Mouse (Mus musculus): ENCODE measurements around the gene Ccdc172. TPM values are rescaled to one million over a fixed set of nuclear protein-coding genes. Genes with fewer than 3 reads are reported as not detected.

Ccdc172 gene
- polyA plus RNA-seq, 1 experiment = not detected

DNA sequence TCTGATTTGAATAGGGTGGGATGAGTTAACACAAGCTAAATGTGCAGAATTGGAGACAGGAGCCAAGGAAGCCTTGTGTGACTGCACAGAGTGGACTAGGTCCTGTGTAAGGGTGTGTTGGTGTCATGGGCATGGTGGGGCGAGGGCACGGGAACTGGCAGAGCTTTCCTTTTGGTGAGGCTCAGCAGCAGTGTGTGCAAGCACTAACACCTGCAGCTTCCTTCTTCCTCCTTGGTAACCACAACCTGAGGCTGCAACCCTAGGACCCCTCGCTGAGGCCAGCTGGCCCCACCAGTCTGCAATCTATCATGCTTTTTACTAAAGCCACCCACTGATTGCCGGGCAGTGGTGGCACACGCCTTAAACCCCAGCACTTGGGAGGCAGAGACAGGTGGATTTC lies 28.6 kb downstream of the Ccdc172 start:
- Histone ChIP-seq H3K4me3 (ENCODE audit: insufficient read depth, low read depth, low read length) (no peak overlapping the region), H3K27ac (replicated peaks; ENCODE audit: low read depth, low read length) (no peak overlapping the region), H3K4me1 (ENCODE audit: control insufficient read depth, insufficient read depth, insufficient read length, low read length) (no peaks in the 10 kb centered on the region)

DNA sequence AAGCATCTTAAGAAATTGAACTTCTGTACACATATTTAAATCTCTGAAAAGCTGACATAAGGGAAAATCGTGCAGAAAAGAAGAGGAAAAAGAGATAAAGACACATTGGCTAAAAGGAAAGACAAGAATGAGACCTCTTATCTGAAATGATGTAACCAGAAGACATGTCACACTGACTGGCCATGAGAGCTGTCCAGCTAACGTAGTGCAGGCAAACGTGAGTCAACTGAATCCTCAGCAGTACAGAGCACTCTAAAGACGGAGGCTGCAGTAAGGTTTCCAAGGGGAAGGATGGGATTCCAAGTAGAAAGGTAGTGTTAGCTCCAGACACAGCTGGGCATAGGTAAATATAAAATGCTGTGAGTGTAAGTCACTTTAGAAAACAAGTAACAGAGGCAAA lies 36.6 kb downstream of the Ccdc172 start:
- Histone ChIP-seq H3K27ac (replicated peaks; ENCODE audit: low read depth, low read length) (no peak overlapping the region), H3K4me1 (ENCODE audit: control insufficient read depth, insufficient read depth, insufficient read length, low read length) (peaks cover 4% of the 10 kb centered on the region; the same call in 1 of the 2 replicates), H3K4me3 (ENCODE audit: insufficient read depth, low read depth, low read length) (no peak overlapping the region)

DNA sequence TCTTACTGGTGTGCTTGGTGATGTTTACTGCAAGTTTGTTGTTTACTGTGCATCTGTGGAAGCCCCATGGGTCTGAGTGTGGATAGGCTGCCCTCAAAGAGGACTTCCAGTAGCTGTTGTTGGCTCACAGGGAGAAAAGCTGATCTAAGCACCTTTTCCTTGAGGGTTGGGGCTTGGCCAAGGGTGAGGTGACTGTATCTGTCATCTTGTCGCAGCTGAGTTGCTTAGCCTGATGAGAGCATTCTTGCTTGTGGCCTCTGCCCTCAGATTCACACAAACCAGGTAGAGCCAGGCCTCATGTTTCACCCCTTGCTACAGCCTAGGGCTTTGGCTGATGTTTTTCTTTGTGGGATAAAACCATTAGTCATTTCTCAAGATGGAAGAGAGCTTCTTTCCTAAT lies 38.7 kb downstream of the Ccdc172 start:
- Histone ChIP-seq H3K4me1 (ENCODE audit: control insufficient read depth, insufficient read depth, insufficient read length, low read length) (peaks cover 4% of the 10 kb centered on the region; the same call in 1 of the 2 replicates), H3K27ac (replicated peaks; ENCODE audit: low read depth, low read length) (no peak overlapping the region)

DNA sequence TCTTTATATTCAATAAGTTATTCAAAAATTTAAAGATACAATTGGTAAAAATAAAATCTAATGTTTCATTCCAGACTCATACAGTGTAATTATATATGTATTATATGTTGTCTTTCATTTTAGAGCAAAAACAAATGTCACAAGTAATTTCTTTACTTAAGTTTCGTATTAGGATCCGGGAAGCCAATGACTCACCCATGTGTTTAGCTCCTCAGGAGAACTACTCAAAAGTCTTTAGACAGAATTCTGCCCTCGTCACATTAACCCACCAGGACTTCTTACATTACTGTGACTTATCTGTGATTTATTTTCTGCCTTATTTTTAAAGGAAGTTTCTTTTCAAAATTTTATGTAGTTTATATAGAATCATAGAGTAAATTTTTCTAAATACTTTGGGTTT lies 39.1 kb downstream of the Ccdc172 start:
- peaks cover 2% of the 10 kb centered on the region; the same call in 1 of the 2 replicates for H3K4me1 ChIP-seq (ENCODE audit: control insufficient read depth, insufficient read depth, insufficient read length, low read length)
- no peak overlapping the region for H3K27ac ChIP-seq (replicated peaks; ENCODE audit: low read depth, low read length)
- H3K4me3 ChIP-seq (ENCODE audit: insufficient read depth, low read depth, low read length) = no peak overlapping the region

More for the DNA sequence above, 38.7 kb downstream of the Ccdc172 start:
- H3K4me3 ChIP-seq (ENCODE audit: insufficient read depth, low read depth, low read length) = no peak overlapping the region

DNA sequence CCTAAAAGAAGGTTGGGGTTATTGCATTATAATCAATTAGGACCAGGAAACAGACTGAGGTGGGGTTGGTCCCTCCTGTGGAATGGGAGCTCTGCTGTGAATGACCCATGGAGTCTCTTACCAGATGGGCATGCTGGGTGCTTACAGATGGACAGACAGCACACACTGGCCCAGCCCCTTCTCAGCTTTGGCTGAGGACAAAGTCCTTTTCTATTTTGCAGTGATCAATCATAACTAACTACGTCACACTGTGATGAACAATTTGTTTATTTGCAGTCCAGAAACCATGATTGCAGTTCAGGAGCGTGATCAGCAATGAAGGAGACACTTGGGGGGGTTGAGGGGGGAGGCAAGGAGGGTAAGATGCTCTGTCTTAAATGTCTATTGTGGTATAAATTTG lies 43.2 kb downstream of the Ccdc172 start:
- Histone ChIP-seq H3K4me1 (ENCODE audit: control insufficient read depth, insufficient read depth, insufficient read length, low read length) (no peaks in the 10 kb centered on the region), H3K27ac (replicated peaks; ENCODE audit: low read depth, low read length) (no peak overlapping the region), H3K4me3 (ENCODE audit: insufficient read depth, low read depth, low read length) (no peak overlapping the region)

DNA sequence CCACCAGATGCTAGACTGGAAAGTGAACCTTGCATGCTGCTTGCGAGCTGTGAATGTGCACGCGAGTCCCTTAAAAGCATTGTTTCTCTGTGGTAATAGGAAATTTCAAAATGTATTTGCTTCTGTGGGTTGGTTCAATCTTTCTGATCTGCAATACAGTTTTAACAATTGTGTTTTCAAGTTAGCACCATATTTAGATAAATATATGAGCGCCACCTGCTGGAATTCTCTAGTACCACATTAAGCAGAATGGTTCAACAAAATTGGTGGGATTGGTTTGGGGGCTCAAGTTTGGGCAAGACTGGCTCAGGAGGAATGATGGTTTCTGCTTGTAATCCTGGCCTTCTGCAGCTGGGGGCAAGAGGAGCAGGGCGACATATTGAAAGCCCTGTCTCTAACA lies 46.6 kb downstream of the Ccdc172 start:
- Histone ChIP-seq H3K4me3 (ENCODE audit: insufficient read depth, low read depth, low read length) (no peak overlapping the region), H3K27ac (replicated peaks; ENCODE audit: low read depth, low read length) (no peak overlapping the region), H3K4me1 (ENCODE audit: control insufficient read depth, insufficient read depth, insufficient read length, low read length) (no peaks in the 10 kb centered on the region)

DNA sequence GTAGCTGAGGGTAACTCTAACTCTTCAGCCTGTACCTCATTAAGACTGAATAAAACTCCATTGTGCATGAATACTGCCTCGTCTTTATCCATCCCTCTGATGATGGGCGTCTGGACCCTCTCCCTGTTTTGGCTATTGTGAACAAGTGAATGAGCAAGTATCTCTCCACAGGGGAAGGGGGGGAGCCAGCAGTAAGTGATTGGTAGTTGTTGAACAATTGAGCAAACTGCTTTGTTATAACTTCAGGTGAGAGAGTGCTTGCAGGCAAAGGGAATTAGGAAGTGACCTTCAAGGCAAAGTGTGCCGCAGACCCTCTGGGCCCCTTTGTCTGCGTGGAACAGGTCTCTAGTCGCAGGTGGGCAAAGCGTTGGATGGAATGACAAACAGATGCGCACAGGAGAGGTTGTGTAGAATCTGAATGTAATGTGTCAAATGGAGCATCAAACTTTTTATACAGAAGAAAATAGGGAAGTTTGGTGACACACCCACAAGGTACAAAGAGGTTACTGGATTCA lies 50.6 kb downstream of the Ccdc172 start:
- Histone ChIP-seq H3K27ac (replicated peaks; ENCODE audit: low read depth, low read length) (no peak overlapping the region), H3K4me1 (ENCODE audit: control insufficient read depth, insufficient read depth, insufficient read length, low read length) (no peaks in the 10 kb centered on the region), H3K4me3 (ENCODE audit: insufficient read depth, low read depth, low read length) (no peak overlapping the region)

DNA sequence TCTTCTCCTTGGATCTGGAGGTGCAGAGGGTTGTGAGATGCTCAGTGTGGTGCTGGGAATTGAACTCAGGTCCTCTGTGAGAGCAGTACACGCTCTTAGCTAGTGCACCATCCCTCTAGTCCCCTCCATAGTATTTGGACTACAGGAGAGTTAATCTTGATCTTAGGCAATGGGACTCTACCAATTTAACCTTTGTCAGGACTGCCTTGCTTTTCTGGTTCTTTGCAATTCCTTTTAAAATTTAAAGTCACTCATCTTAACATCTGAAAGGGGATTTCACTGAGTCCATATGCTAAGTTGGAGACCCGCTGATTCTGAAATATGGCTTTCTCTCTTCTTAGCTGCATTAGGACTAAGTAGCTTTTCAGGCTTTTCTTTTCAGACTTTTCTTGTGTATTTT lies 59.8 kb downstream of the Ccdc172 start:
- Histone ChIP-seq H3K27ac (replicated peaks; ENCODE audit: low read depth, low read length) (no peak overlapping the region), H3K4me3 (ENCODE audit: insufficient read depth, low read depth, low read length) (no peak overlapping the region), H3K4me1 (ENCODE audit: control insufficient read depth, insufficient read depth, insufficient read length, low read length) (no peaks in the 10 kb centered on the region)

DNA sequence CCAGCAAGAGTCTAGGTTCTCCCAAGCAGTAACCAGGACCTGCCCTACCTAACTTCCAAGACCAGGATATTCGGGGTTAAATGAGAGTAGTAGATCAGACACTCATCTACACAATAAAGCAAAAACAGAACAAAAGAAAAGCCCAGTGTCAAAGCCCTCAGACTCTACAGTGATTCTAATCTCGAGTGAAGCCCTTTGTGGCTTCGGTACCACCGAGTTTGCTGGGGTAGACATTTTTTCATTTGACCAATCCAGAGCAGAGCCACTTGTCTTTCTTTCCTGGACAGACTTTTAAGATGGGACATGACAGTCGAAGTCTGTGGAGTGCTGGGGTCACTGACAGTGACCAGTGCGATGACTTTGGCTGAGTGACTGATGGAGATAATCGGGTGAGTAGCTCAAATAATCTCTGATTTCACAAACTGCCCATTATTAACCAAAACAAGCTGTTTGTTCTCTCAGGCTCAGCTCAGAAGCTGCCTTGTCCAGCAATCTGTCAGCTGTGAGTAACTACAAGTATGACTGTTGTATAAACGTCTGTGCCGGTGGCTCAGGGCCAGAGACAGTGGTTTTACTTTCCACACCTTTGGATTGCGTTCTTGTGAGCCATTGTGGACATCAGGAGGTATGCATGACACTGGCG lies 60.8 kb downstream of the Ccdc172 start:
- Histone ChIP-seq H3K27ac (replicated peaks; ENCODE audit: low read depth, low read length) (no peak overlapping the region), H3K4me1 (ENCODE audit: control insufficient read depth, insufficient read depth, insufficient read length, low read length) (no peaks in the 10 kb centered on the region), H3K4me3 (ENCODE audit: insufficient read depth, low read depth, low read length) (no peak overlapping the region)

DNA sequence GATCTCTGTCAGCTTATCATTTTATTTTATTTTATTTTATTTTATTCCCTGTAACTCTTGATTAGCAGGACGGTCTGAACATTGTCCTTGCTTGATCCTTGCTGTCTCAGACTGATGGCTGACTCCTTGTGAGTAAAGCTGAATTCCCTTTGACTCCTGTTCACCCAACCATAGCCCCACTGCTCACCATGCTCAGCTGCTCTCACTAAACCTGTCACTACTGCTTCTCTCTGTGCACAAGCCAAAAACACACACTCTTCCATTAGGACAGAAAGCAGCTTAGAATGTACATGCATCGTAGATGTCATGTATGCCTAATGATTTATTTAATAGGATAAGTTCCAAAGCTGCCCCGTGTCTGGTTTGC lies 61.3 kb downstream of the Ccdc172 start:
- H3K4me1 ChIP-seq (ENCODE audit: control insufficient read depth, insufficient read depth, insufficient read length, low read length) = no peaks in the 10 kb centered on the region
- H3K27ac ChIP-seq (replicated peaks; ENCODE audit: low read depth, low read length) = no peak overlapping the region
- H3K4me3 ChIP-seq (ENCODE audit: insufficient read depth, low read depth, low read length) = no peak overlapping the region

DNA sequence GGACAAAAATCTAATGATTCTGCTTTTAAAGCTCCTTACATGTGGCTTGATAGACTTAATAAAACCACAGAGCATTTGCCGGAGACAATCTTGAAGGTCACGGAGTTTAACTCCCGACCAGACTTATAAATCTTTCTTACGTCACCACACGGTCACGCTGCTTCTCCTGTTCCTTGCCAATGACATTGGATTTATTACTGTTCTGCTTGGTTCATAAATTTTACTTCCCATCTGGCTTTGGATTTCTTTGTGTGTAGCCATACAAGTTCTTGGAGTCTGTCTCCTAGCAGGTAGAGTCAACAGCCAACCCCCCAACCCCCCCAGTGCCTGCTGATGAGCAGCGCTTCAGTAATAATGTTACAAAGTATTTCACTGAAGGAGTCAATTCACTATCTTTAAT lies 70.2 kb downstream of the Ccdc172 start:
- no peak overlapping the region for H3K27ac ChIP-seq (replicated peaks; ENCODE audit: low read depth, low read length)
- no peaks in the 10 kb centered on the region for H3K4me1 ChIP-seq (ENCODE audit: control insufficient read depth, insufficient read depth, insufficient read length, low read length)
- no peak overlapping the region for H3K4me3 ChIP-seq (ENCODE audit: insufficient read depth, low read depth, low read length)

DNA sequence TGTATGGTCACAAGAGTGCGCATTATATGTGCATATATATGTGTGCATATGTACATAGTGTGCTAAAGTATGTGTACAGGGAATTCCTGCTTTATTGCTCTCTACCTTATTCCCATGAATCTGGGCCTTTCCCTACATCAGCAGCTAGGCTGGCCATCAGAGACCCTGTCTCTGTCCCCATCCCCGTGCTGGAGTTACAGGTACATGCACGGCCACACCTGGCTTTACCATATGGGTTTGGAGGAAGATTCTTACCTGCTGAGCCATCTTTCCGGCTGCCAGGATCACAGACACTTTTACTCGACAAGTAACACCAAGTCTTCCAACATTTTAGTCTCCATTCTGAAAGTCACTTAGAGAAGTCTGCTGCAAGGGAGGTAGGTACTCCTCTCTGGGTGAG lies 71.2 kb downstream of the Ccdc172 start:
- Histone ChIP-seq H3K4me1 (ENCODE audit: control insufficient read depth, insufficient read depth, insufficient read length, low read length) (no peaks in the 10 kb centered on the region), H3K27ac (replicated peaks; ENCODE audit: low read depth, low read length) (no peak overlapping the region), H3K4me3 (ENCODE audit: insufficient read depth, low read depth, low read length) (no peak overlapping the region)

DNA sequence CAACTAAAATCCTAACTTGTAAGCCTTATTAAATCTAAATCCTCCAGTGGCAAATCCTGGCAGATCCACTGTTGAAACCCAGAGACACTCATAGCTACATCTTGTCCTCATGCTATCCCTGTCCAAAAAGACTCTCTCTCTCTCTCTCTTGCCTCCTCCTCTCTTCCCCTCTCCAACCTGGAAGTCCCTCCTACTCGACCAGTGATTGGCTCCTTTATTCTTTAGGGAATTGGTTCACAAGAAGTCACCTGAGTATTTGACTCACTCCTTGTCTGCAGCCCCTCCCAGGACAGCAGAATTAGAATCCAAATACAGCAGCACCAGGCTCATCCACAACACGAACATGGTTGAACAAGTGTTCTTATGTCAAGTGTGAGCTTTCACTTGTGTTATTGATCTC lies 74.3 kb downstream of the Ccdc172 start:
- no peak overlapping the region for H3K27ac ChIP-seq (replicated peaks; ENCODE audit: low read depth, low read length)
- no peaks in the 10 kb centered on the region for H3K4me1 ChIP-seq (ENCODE audit: control insufficient read depth, insufficient read depth, insufficient read length, low read length)
- H3K4me3 ChIP-seq (ENCODE audit: insufficient read depth, low read depth, low read length) = no peak overlapping the region

DNA sequence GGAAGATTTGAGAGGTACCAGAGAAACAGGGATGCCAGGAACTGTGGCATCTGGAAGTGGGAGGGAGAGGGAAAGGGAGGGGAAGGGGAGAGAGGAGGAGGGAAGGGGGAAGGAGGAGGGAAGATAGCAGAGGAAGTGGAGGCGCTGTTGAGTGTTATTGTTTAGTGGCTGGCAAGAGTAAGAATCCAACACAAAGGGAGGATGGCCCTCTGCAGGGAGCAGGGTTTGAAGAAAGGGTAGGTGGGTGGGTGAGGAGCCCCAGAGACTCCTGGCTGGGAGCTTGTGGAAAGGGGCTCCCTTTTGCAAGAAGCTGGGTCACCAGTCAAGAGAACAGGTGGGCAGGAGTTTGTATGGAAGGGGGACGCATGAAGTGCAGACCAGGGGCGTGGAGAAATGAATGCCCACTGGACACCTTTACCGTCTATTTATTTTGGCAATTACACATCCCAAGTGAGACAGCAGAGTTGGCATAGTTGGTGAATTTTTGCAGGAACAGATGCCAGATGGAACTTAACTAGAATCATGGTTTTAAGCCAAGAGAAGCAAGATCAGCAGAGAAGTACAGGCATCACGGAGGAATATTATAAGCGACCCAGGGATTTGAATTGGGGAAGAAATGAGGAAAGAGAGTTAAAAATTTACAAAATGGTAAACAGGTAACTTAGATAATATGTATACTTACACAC lies 78.6 kb downstream of the Ccdc172 start:
- Histone ChIP-seq H3K27ac (replicated peaks; ENCODE audit: low read depth, low read length) (no peak overlapping the region), H3K4me3 (ENCODE audit: insufficient read depth, low read depth, low read length) (no peak overlapping the region), H3K4me1 (ENCODE audit: control insufficient read depth, insufficient read depth, insufficient read length, low read length) (no peaks in the 10 kb centered on the region)

DNA sequence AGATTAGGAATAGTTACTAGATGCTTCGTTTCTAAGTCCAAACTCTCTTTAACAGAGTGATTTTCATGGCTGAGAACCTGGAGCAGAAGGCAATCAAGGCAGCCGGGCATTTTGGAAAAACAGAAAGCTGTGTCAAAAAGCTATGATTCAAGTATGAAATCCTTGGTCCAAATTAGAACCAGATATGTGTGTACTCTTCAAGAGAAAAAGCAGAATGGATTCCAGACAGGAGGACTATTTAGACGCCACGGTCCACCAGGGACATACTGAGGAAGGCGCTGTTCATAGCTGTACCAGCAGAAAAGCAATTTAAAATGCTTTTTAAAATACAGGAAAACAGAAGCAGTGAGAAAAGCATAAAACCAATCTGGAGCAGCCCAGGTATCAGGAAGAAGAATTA lies 88.6 kb downstream of the Ccdc172 start:
- H3K4me3 ChIP-seq (ENCODE audit: insufficient read depth, low read depth, low read length) = no peak overlapping the region
- H3K4me1 ChIP-seq (ENCODE audit: control insufficient read depth, insufficient read depth, insufficient read length, low read length) = no peaks in the 10 kb centered on the region
- no peak overlapping the region for H3K27ac ChIP-seq (replicated peaks; ENCODE audit: low read depth, low read length)
